Mouse (Mus musculus) midbrain, embryonic 11.5 days (tissue): ENCODE measurements around the gene Fgf8. TPM values are rescaled to one million over a fixed set of nuclear protein-coding genes. Genes with fewer than 3 reads are reported as not detected.

Source experiments
- ATAC-seq: fragments of 200-750 bp; cut with Nextera tagmentation; 2 replicates; pipeline ENCODE4 v1.8.0; 2017; ENCODE audit warnings: moderate TSS enrichment, moderate library complexity; ENCODE audit not compliant: low FRiP score
- DNase-seq: peaks from one replicate; pipeline ENCODE4 v3.0.0; 2015; ENCODE audit warnings: low spot score; ENCODE audit errors: missing footprints
- H3K27ac ChIP-seq: fragments of 300-500 bp; sonication (generic); 2 replicates; pipeline ENCODE4 v1.5.1; 2014; ENCODE audit warnings: low read depth, low read length
- H3K27me3 ChIP-seq: fragments of 300-500 bp; sonication (generic); 2 replicates; pipeline ENCODE4 v1.6.1; 2014; ENCODE audit warnings: mild to moderate bottlenecking, low read length, moderate library complexity, mixed read lengths; ENCODE audit not compliant: control insufficient read depth, insufficient read depth
- H3K36me3 ChIP-seq: fragments of 300-500 bp; sonication (generic); 2 replicates; pipeline ENCODE4 v1.6.1; 2014; ENCODE audit warnings: mild to moderate bottlenecking, low read length, moderate library complexity, mixed read lengths; ENCODE audit not compliant: control insufficient read depth, insufficient read depth
- H3K4me1 ChIP-seq: fragments of 300-500 bp; sonication (generic); 2 replicates; pipeline ENCODE4 v1.6.1; 2014; ENCODE audit warnings: low read length; ENCODE audit not compliant: control insufficient read depth, insufficient read depth
- H3K4me2 ChIP-seq: fragments of 300-500 bp; sonication (generic); 2 replicates; pipeline ENCODE4 v1.6.1; 2014; ENCODE audit warnings: mild to moderate bottlenecking, moderate library complexity
- H3K4me3 ChIP-seq: fragments of 300-500 bp; sonication (generic); 2 replicates; pipeline ENCODE4 v1.5.1; 2014; ENCODE audit warnings: low read depth, low read length
- H3K9ac ChIP-seq: fragments of 300-500 bp; sonication (generic); 2 replicates; pipeline ENCODE4 v1.6.1; 2014; ENCODE audit warnings: low read length
- H3K9me3 ChIP-seq: fragments of 300-500 bp; sonication (generic); 2 replicates; pipeline ENCODE4 v1.6.1; 2016; ENCODE audit warnings: low read length; ENCODE audit not compliant: control insufficient read depth
- whole genome bisulfite sequencing: fragments of 180-500 bp; shearing (Covaris S2); extraction: QIAGEN DNeasy Blood & Tissue Kit; methylation state at CpG from one replicate; pipeline ENCODE4 v1.1.7; 2014; 5-methylcytosine and 5-hydroxymethylcytosine counted together
- polyA plus RNA-seq: library from polyadenylated mRNA; unstranded; fragments of >200 nt; fragmentation: Nextera tagmentation; extraction: Ambion mirVana; gene quantifications from 2 replicates; pipeline ENCODE4 v1.2.1, GENCODE M21; 2014

Fgf8 gene
- polyA plus RNA-seq, 1 experiment from 2014 or later: 11.4 TPM

GRCm38 (mm10) chr19:45751881-45752280 is 9.2 kb upstream of the Fgf8 start:
- 94% methylated on average over 7 of the region's 7 CpGs for WGBS
- H3K36me3 ChIP-seq: peaks cover 25% of the 10 kb centered on the region

GRCm38 (mm10) chr19:45749243-45750043 is 6.7 kb upstream of the Fgf8 start, which contains the start of gene Npm3:
Gene Npm3 (minus strand): TSS chr19:45749591.
- peak within 1 kb of the TSS; percentile 80 for H3K9ac ChIP-seq
- peaks cover 12% of the 10 kb centered on the region for H3K4me1 ChIP-seq
- H3K4me3 ChIP-seq: peak within 1 kb of the TSS; percentile 85
- H3K9me3 ChIP-seq: no peaks in the 10 kb centered on the region
- DNase-seq: peak; percentile 99
- under 1% methylated on average over 44 of the region's 60 CpGs for WGBS
- peaks cover 12% of the 10 kb centered on the region; the same call in 1 of the 2 replicates for H3K36me3 ChIP-seq
- H3K27ac ChIP-seq: no peak within 1 kb of the TSS
- H3K4me2 ChIP-seq: peak within 1 kb of the TSS; percentile 93
- H3K27me3 ChIP-seq: peaks cover 29% of the 10 kb centered on the region
- peak; percentile 85 for ATAC-seq

More at GRCm38 (mm10) chr19:45751881-45752280, 9.2 kb upstream of the Fgf8 start:
- H3K27me3 ChIP-seq: peaks cover 5% of the 10 kb centered on the region
- H3K4me3 ChIP-seq: no peak overlapping the region
- no peak overlapping the region for H3K9ac ChIP-seq
- ATAC-seq: no peak
- H3K4me2 ChIP-seq: no peak overlapping the region
- DNase-seq: no peak
- H3K9me3 ChIP-seq: no peaks in the 10 kb centered on the region
- H3K27ac ChIP-seq: no peak overlapping the region
- peaks cover 8% of the 10 kb centered on the region for H3K4me1 ChIP-seq

- Histone ChIP-seq H3K4me1 (peaks cover 12% of the 10 kb centered on the region), H3K27me3 (peaks cover 35% of the 10 kb centered on the region), H3K4me2 (peak overlapping the region; percentile 93), H3K36me3 (peaks cover 6% of the 10 kb centered on the region; the same call in 1 of the 2 replicates), H3K27ac (no peak overlapping the region), H3K9me3 (no peaks in the 10 kb centered on the region), H3K9ac (peak overlapping the region; percentile 80), H3K4me3 (peak overlapping the region; percentile 85)
- ATAC-seq: peak; percentile 33
- DNase-seq: peak; percentile 90
- 1% methylated on average over 33 of the region's 33 CpGs for WGBS
Measured at GRCm38 (mm10) chr19:45748691-45749242, 6.1 kb upstream of the Fgf8 start.

GRCm38 (mm10) chr19:45748206-45748605 is 5.5 kb upstream of the Fgf8 start:
- no peak overlapping the region for H3K9ac ChIP-seq
- DNase-seq: no peak
- peaks cover 12% of the 10 kb centered on the region for H3K4me1 ChIP-seq
- peak overlapping the region; percentile 85 for H3K4me3 ChIP-seq
- WGBS: 56% methylated on average over 9 of the region's 9 CpGs
- H3K27me3 ChIP-seq: peaks cover 41% of the 10 kb centered on the region
- 0 out of 2 replicates have a peak, but pooled peaks cover 2% of the 10 kb centered on the region for H3K36me3 ChIP-seq
- no peaks in the 10 kb centered on the region for H3K9me3 ChIP-seq
- peak overlapping the region; percentile 93 for H3K4me2 ChIP-seq
- ATAC-seq: no peak
- no peak overlapping the region for H3K27ac ChIP-seq

GRCm38 (mm10) chr19:45747028-45747867 is 4.5 kb upstream of the Fgf8 start:
- Histone ChIP-seq H3K9ac (no peak overlapping the region), H3K27me3 (peaks cover 51% of the 10 kb centered on the region), H3K9me3 (no peaks in the 10 kb centered on the region), H3K4me2 (no peak overlapping the region), H3K4me1 (peaks cover 21% of the 10 kb centered on the region), H3K4me3 (no peak overlapping the region), H3K36me3 (0 out of 2 replicates have a peak, but pooled peaks cover 2% of the 10 kb centered on the region), H3K27ac (no peak overlapping the region)
- no peak for ATAC-seq
- WGBS: 40% methylated on average over 11 of the region's 11 CpGs
- DNase-seq: peak; percentile 99

GRCm38 (mm10) chr19:45746153-45747020 is 3.7 kb upstream of the Fgf8 start:
- 8% methylated on average over 29 of the region's 29 CpGs for WGBS
- Histone ChIP-seq H3K4me2 (no peak overlapping the region), H3K9me3 (no peaks in the 10 kb centered on the region), H3K36me3 (no peaks in the 10 kb centered on the region), H3K9ac (no peak overlapping the region), H3K27me3 (peaks cover 59% of the 10 kb centered on the region), H3K4me1 (peaks cover 24% of the 10 kb centered on the region), H3K27ac (no peak overlapping the region), H3K4me3 (no peak overlapping the region)
- ATAC-seq: peak; percentile 31; the same call in 1 of the 2 replicates
- DNase-seq: peak; percentile 98

- H3K4me3 ChIP-seq: no peak overlapping the region
- H3K4me2 ChIP-seq: no peak overlapping the region
- peaks cover 24% of the 10 kb centered on the region for H3K4me1 ChIP-seq
- H3K27ac ChIP-seq: no peak overlapping the region
- no peaks in the 10 kb centered on the region for H3K36me3 ChIP-seq
- no peak for ATAC-seq
- H3K9ac ChIP-seq: no peak overlapping the region
- DNase-seq: peak; percentile 92
- peaks cover 67% of the 10 kb centered on the region for H3K27me3 ChIP-seq
- H3K9me3 ChIP-seq: no peaks in the 10 kb centered on the region
- 1% methylated on average over 32 of the region's 32 CpGs for WGBS
Measured at GRCm38 (mm10) chr19:45745344-45746152, 2.8 kb upstream of the Fgf8 start.
